Mouse (Mus musculus) limb, embryonic 11.5 days (tissue): Measurements from ENCODE around the gene Denr. TPM values are rescaled to one million over a fixed set of nuclear protein-coding genes. Genes with fewer than 3 reads are reported as not detected.

Source experiments
- ATAC-seq: fragments of 200-750 bp; cut with Nextera tagmentation; 2 replicates; pipeline ENCODE4 v1.8.0; 2017; ENCODE audit warnings: low read depth; ENCODE audit not compliant: insufficient number of reproducible peaks, low FRiP score, low TSS enrichment
- DNase-seq: peaks from one replicate; pipeline ENCODE4 v3.0.0-alpha.2; 2015; ENCODE audit warnings: low spot score
- H3K27ac ChIP-seq: fragments of 300-500 bp; sonication (generic); replicated peaks from 2 replicates; pipeline ENCODE4 v1.5.1; 2014; ENCODE audit warnings: low read depth, mild to moderate bottlenecking, low read length
- H3K27me3 ChIP-seq: fragments of 300-500 bp; sonication (generic); 2 replicates; pipeline ENCODE4 v1.6.1; 2014; ENCODE audit warnings: mild to moderate bottlenecking, low read length, mixed read lengths; ENCODE audit not compliant: control insufficient read depth, insufficient read depth
- H3K36me3 ChIP-seq: fragments of 300-500 bp; sonication (generic); 2 replicates; pipeline ENCODE4 v1.6.1; 2014; ENCODE audit warnings: mild to moderate bottlenecking, low read length, moderate library complexity, mixed read lengths; ENCODE audit not compliant: control insufficient read depth, insufficient read depth
- H3K4me1 ChIP-seq: fragments of 300-500 bp; sonication (generic); 2 replicates; pipeline ENCODE4 v1.6.1; 2014; ENCODE audit warnings: low read length, mixed read lengths; ENCODE audit not compliant: control insufficient read depth, insufficient read depth
- H3K4me2 ChIP-seq: fragments of 300-500 bp; sonication (generic); 2 replicates; pipeline ENCODE4 v1.6.1; 2014; ENCODE audit warnings: low read depth, mild to moderate bottlenecking, moderate library complexity; ENCODE audit not compliant: severe bottlenecking
- H3K4me3 ChIP-seq: fragments of 300-500 bp; sonication (generic); 2 replicates; pipeline ENCODE4 v1.5.1; 2014; ENCODE audit warnings: low read depth, low read length
- H3K9ac ChIP-seq: fragments of 300-500 bp; sonication (generic); 2 replicates; pipeline ENCODE4 v1.6.1; 2014; ENCODE audit warnings: mild to moderate bottlenecking, low read length
- H3K9me3 ChIP-seq: fragments of 300-500 bp; sonication (generic); 2 replicates; pipeline ENCODE4 v1.6.1; 2016; ENCODE audit warnings: low read length; ENCODE audit not compliant: control insufficient read depth
- WGBS: fragments of 180-500 bp; shearing (Covaris S2); extraction: QIAGEN DNeasy Blood & Tissue Kit; methylation state at CpG from one replicate; pipeline ENCODE4 v1.1.7; 2014; 5-methylcytosine and 5-hydroxymethylcytosine counted together
- polyA plus RNA-seq: library from polyadenylated mRNA; unstranded; fragments of >200 nt; fragmentation: Nextera tagmentation; extraction: Ambion mirVana; gene quantifications from 2 replicates; pipeline ENCODE4 v1.2.1, GENCODE M21; 2014

Gene Denr
- polyA plus RNA-seq, 1 experiment from 2014 or later = 186 TPM

DNA sequence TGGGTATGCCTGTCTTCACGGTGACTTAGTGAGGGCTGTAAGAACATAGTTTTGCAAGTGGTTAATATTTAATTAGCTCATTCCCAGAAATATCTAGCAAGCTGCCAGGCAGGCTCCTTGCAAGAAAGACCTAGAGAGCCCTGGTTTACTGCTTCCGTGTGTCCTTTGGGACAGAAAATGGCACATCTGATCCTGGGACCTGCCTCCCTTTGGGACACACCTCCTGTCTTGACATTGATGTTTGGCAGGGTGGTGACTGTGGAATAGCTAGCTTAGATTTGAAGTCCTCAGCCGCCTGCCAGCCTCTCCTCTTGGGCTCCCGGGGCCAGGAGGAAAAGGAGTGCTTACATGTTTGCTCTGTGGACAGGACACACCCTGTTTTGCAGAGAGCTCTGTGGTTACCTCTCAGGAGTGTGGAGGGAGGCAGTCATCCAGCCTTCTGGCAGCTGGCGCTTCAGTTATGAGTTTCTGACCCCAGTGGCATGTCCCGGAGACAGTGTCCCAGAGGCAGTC is 68.7 kb downstream of the Denr start:
- no peak overlapping the region for H3K4me2 ChIP-seq
- H3K27me3 ChIP-seq = peaks cover 5% of the 10 kb centered on the region; the same call in 1 of the 2 replicates
- no peaks in the 10 kb centered on the region for H3K36me3 ChIP-seq
- H3K4me1 ChIP-seq = peaks cover 8% of the 10 kb centered on the region
- no peak overlapping the region for H3K27ac ChIP-seq
- DNase-seq (no peak), ATAC-seq (no peak)
- WGBS = 65% methylated on average over 6 of the region's 6 CpGs
- H3K9ac ChIP-seq = no peak overlapping the region
- H3K4me3 ChIP-seq = no peak overlapping the region
- H3K9me3 ChIP-seq = no peaks in the 10 kb centered on the region

DNA sequence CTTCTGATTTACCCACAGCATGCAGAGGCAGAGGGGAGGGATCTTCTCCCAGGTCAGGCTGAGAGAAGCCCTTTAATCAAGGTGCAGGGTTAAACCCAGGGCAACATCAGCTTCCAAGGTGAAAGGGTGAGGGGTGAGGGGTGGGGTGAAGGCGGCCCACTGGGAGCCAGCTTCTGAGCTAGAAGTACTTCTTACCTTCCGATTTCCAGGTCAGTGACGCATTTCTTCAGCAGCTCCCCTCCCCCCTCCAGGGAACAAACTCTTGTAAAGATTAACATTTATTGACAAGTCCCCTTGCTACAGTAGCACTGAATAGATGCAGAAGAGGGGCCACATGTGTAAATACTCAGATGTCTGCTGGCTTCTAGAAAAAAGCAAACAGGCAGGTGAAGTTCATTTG is 70.3 kb downstream of the Denr start:
- no peak overlapping the region for H3K9ac ChIP-seq
- WGBS = 25% methylated on average over 3 of the region's 3 CpGs
- ATAC-seq (no peak), DNase-seq (no peak)
- no peak overlapping the region for H3K27ac ChIP-seq
- peaks cover 8% of the 10 kb centered on the region for H3K4me1 ChIP-seq
- peaks cover 5% of the 10 kb centered on the region; the same call in 1 of the 2 replicates for H3K27me3 ChIP-seq
- H3K9me3 ChIP-seq = no peaks in the 10 kb centered on the region
- H3K36me3 ChIP-seq = no peaks in the 10 kb centered on the region
- no peak overlapping the region for H3K4me3 ChIP-seq
- H3K4me2 ChIP-seq = no peak overlapping the region

- no peaks in the 10 kb centered on the region for H3K9me3 ChIP-seq
- no peaks in the 10 kb centered on the region for H3K36me3 ChIP-seq
- 91% methylated on average over 5 of the region's 5 CpGs for WGBS
- H3K4me1 ChIP-seq = peaks cover 8% of the 10 kb centered on the region
- no peak for ATAC-seq
- no peak for DNase-seq
- H3K9ac ChIP-seq = no peak overlapping the region
- H3K27me3 ChIP-seq = peaks cover 3% of the 10 kb centered on the region; the same call in 1 of the 2 replicates
- no peak overlapping the region for H3K4me3 ChIP-seq
- H3K27ac ChIP-seq = no peak overlapping the region
- H3K4me2 ChIP-seq = no peak overlapping the region
Observed at GRCm38 (mm10) chr5:123978131-123978530, 71.2 kb downstream of the Denr start.

Other genes with a start within 250 kb of the Denr start
- gene Clip1, start 222.6 kb upstream of the Denr start, polyA plus RNA-seq = 37.8 and 44.9 TPM in 2 replicates
- 100 and 106 TPM in 2 replicates for gene Zcchc8, start 186.1 kb upstream of the Denr start, polyA plus RNA-seq
- 166 and 167 TPM in 2 replicates for gene Rsrc2, start 157.8 kb upstream of the Denr start, polyA plus RNA-seq
- gene Kntc1, start 157.5 kb upstream of the Denr start, polyA plus RNA-seq = 38.8 and 47.5 TPM in 2 replicates
- gene Hcar2, start 41.7 kb upstream of the Denr start, polyA plus RNA-seq = not detected in 2 replicates
- gene Hcar1, start 27.2 kb upstream of the Denr start, polyA plus RNA-seq = 0.11 TPM in 1 of 2 replicates, not detected in the other
- gene Gm43518, start 20.2 kb downstream of the Denr start, polyA plus RNA-seq = 0.25 and 1.4 TPM in 2 replicates
- 4.4 and 7.3 TPM in 2 replicates for gene Ccdc62, start 23.5 kb downstream of the Denr start, polyA plus RNA-seq
- 3.8 and 4.2 TPM in 2 replicates for gene Hip1r, start 66.5 kb downstream of the Denr start, polyA plus RNA-seq
- gene Vps37b, start 125.1 kb downstream of the Denr start, polyA plus RNA-seq = 32.8 and 33.0 TPM in 2 replicates
- 0.20 and 0.47 TPM in 2 replicates for gene Abcb9, start 188.6 kb downstream of the Denr start, polyA plus RNA-seq
- 8.0 and 11.5 TPM in 2 replicates for gene Ogfod2, start 205.1 kb downstream of the Denr start, polyA plus RNA-seq
- gene Arl6ip4, start 208.9 kb downstream of the Denr start, polyA plus RNA-seq = 116 TPM in 2 replicates